Mouse (Mus musculus): ENCODE data around the gene Akt3.

DNA sequence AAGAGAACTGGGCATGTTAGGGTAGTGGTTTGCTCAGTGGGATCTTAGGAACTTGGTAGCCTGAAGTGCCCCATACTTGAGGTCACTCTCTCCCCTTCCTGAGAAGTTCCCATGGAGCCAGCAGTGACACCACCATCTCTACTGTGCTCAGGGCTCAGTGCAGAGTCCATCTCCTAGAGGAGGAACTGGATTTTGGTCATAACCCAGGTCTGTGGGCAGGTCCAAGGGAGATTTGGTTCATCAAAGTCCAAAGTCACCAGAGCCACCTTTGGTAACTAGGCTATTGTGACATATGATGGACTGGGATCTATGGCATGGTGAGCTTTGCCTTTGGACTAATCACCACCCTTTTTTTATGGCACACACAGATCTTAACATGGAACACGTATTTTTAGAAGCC, 244.7 kb downstream of the Akt3 start:
- no peak for TF ChIP-seq CTCF (IDR thresholded peaks at IDR 0.05; ENCODE audit: extremely low read depth, insufficient read depth, low read length)
- no peak for TF ChIP-seq POLR2A (IDR thresholded peaks at IDR 0.05; ENCODE audit: extremely low read depth, insufficient read depth, low read length)

Measured in cortical plate, adult 2 months (tissue).